Mouse (Mus musculus): ENCODE measurements around the gene Cep112.

GRCm38 (mm10) chr11:108809626-108810025 lies 384.6 kb downstream of the Cep112 start:
- TF ChIP-seq CTCF (conservative IDR thresholded peaks at IDR 0.05; ENCODE audit: low read length) = no peak
- TF ChIP-seq POU5F1 (IDR thresholded peaks at IDR 0.05; ENCODE audit: borderline replicate concordance, low read length) = no peak

Measured in E14TG2a.4 (cell line).